Mouse (Mus musculus): Measurements from ENCODE around the gene Pprc1. TPM values are rescaled to one million over a fixed set of nuclear protein-coding genes. Genes with fewer than 3 reads are reported as not detected.

Pprc1 gene
- total and polyA plus RNA-seq, 3 experiments: 27.8 to 135 (median 39.3) TPM

DNA sequence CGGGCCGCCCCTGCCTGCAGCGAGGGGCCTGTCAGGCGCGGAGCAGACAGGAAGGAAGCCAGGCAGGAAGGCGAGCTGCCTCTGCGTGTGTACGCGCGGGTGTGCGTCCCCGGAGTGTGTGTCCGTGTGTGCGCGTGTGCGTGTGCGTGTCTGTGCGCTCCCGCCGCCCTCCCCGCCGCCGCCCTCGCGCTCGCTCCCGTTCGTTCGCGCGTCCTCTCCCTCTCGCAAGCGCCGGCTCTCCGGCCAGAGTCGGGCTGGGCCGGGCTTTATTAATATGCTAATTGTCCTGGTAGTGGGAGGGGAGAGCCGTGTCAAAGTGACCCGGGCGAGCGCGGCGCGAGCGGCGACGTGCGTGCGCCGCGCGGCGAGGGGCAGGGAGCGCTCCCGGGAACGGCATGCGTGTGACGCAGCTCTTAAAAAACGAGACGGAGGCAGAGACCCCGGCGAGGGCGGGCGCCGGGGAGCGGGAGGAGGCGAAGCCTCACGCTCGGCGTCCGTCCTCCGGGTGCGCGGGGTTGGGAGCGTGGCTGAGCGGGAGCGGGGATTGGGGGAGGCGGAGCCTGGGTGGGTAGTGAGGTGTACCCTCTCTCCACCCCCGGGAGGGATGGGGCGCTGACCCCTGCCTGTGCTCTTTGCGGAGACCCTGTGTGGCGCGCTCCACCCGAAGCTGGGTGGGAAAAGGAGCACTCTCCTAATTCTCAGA lies 458 bp downstream of the Pprc1 start, which contains the start of gene Ldb1 (continued):
- TF ChIP-seq MYC (IDR thresholded peaks at IDR 0.05; ENCODE audit: low read depth, low read length) (peak; percentile 71; the same call in 1 of the 2 replicates), NRF1 (IDR thresholded peaks at IDR 0.05; ENCODE audit: insufficient read depth, low read depth, low read length, poor library complexity, severe bottlenecking) (peak; percentile 35; the same call in 1 of the 2 replicates), TBP (IDR thresholded peaks at IDR 0.05; ENCODE audit: low read depth, low read length) (no peak), E2F4 (IDR thresholded peaks at IDR 0.05; ENCODE audit: borderline replicate concordance, low read depth, low read length) (no peak), BHLHE40 (IDR thresholded peaks at IDR 0.05; ENCODE audit: borderline replicate concordance, low read depth, low read length) (no peak), SMC3 (IDR thresholded peaks at IDR 0.05; ENCODE audit: low read depth, low read length) (no peak), TCF12 (IDR thresholded peaks at IDR 0.05; ENCODE audit: low read depth, low read length) (peak; percentile 41; the same call in 1 of the 2 replicates), GABPA (IDR thresholded peaks at IDR 0.05; ENCODE audit: low read depth, low read length) (no peak), JUND (IDR thresholded peaks at IDR 0.05; ENCODE audit: low read depth, low read length) (no peak), CTCF (IDR thresholded peaks at IDR 0.05 in 2 of 3, conservative IDR thresholded peaks at IDR 0.05 in 1 of 3; ENCODE audit: control insufficient read depth in 1 of 3, insufficient read depth in 1 of 3, low read depth in 2 of 3, low read length in 3 of 3, poor library complexity in 1 of 3, severe bottlenecking in 1 of 3) (no peak), CHD1 (IDR thresholded peaks at IDR 0.05; ENCODE audit: low read depth, low read length) (0 out of 2 replicates have a peak, but pooled peaks have one; percentile 61), ETS1 (IDR thresholded peaks at IDR 0.05; ENCODE audit: low read depth, low read length) (no peak), GATA1 (IDR thresholded peaks at IDR 0.05; ENCODE audit: low read depth, low read length) (no peak), POLR2AphosphoS2 (IDR thresholded peaks at IDR 0.05; ENCODE audit: low read length) (peak; percentile 45; the same call in 1 of the 2 replicates), USF2 (IDR thresholded peaks at IDR 0.05; ENCODE audit: borderline replicate concordance in 1 of 2, insufficient read depth in 1 of 2, low read depth in 1 of 2, low read length in 2 of 2) (no peak), MYB (IDR thresholded peaks at IDR 0.05; ENCODE audit: low read depth, low read length) (no peak), KAT2A (conservative IDR thresholded peaks at IDR 0.05; ENCODE audit: low read depth, low read length) (no peak), USF1 (IDR thresholded peaks at IDR 0.05; ENCODE audit: low read depth, low read length) (peak; percentile 18; the same call in 1 of the 2 replicates), POLR2AphosphoS5 (IDR thresholded peaks at IDR 0.05; ENCODE audit: borderline replicate concordance, low read depth, low read length) (no peak; the same call in 1 of the 2 replicates), POLR2A (IDR thresholded peaks at IDR 0.05; ENCODE audit: control insufficient read depth in 1 of 2, insufficient read depth in 1 of 2, low read depth in 1 of 2, low read length in 2 of 2, poor library complexity in 1 of 2) (peak; percentile 61 to 82; a peak in 3 of 4 replicates)

DNA sequence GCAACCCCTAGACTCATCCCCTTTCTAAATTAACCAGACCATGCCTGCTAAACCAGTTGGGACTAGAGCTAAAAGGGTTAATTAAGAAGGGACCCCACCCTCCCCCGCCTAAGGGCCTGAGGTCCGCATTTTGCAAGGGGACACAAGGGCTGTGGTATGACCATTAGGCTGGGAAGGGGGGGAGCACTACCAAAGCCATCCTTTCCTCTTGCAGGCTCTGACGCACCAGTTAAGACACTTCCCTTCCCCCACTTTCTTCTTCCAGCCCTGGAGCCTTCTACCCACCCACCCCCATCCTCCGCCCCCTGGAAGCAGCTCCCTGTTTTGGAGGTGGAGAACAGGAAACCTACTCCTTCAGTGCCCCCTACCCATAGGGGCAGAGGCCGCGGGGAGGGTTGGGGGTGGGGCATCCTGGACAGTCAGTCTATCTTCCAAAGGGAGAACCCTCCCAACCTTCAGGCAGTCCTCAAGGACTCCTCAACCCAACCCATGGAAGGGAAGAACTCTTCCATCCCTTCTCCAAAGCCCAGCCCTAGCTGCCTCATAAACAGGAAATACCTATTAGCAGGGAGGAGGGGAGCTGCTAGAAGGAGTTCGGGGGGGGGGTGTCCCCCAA lies 1.1 kb downstream of the Pprc1 start:
- Histone ChIP-seq H3K36me3 (ENCODE audit: control insufficient read depth in 1 of 2, insufficient read depth in 2 of 2, low read length in 2 of 2) (peaks cover 0 to 37% of the 10 kb centered on the region in 2 experiments; a peak in 2 of 4 replicates), H3K4me1 (ENCODE audit: control insufficient read depth in 1 of 2, insufficient read depth in 2 of 2, low read length in 2 of 2) (peaks cover 22 to 48% of the 10 kb centered on the region in 2 experiments), H3K27me3 (ENCODE audit: control insufficient read depth in 1 of 2, insufficient read depth in 2 of 2, low read length in 2 of 2) (no peaks in the 10 kb centered on the region), H3K79me2 (ENCODE audit: control insufficient read depth, insufficient read depth, low read length, poor library complexity) (peaks cover 43% of the 10 kb centered on the region), H3K9ac (ENCODE audit: control insufficient read depth, low read depth, low read length, poor library complexity, severe bottlenecking) (peak overlapping the region; percentile 89), H3K27ac (ENCODE audit: control insufficient read depth, low read depth, low read length) (no peak overlapping the region; the same call in 1 of the 2 replicates), H3K9me3 (replicated peaks; ENCODE audit: insufficient read depth, low read length) (no peaks in the 10 kb centered on the region), H3K4me3 (ENCODE audit: control insufficient read depth in 1 of 2, insufficient read depth in 1 of 2, low read depth in 2 of 2, low read length in 2 of 2) (peak overlapping the region; percentile 76 to 95)
- no peak for TF ChIP-seq GABPA (IDR thresholded peaks at IDR 0.05; ENCODE audit: low read depth, low read length)
- no peak for TF ChIP-seq RCOR1 (IDR thresholded peaks at IDR 0.05; ENCODE audit: low read depth, low read length)
- 0 out of 2 replicates have a peak, but pooled peaks have one; percentile 20 for TF ChIP-seq CHD2 (IDR thresholded peaks at IDR 0.05; ENCODE audit: low read length)
- no peak for TF ChIP-seq TCF12 (IDR thresholded peaks at IDR 0.05; ENCODE audit: low read depth, low read length)
- TF ChIP-seq GATA1 (IDR thresholded peaks at IDR 0.05; ENCODE audit: low read depth, low read length): no peak
- no peak for TF ChIP-seq POLR2A (IDR thresholded peaks at IDR 0.05; ENCODE audit: control insufficient read depth in 1 of 2, insufficient read depth in 1 of 2, low read depth in 1 of 2, low read length in 2 of 2, poor library complexity in 1 of 2)
- no peak for TF ChIP-seq E2F4 (IDR thresholded peaks at IDR 0.05; ENCODE audit: borderline replicate concordance, low read depth, low read length)
- no peak for TF ChIP-seq ZMIZ1 (IDR thresholded peaks at IDR 0.05; ENCODE audit: low read depth, low read length)
- TF ChIP-seq POLR2AphosphoS5 (IDR thresholded peaks at IDR 0.05; ENCODE audit: borderline replicate concordance, low read depth, low read length): no peak
- TF ChIP-seq NRF1 (IDR thresholded peaks at IDR 0.05; ENCODE audit: insufficient read depth, low read depth, low read length, poor library complexity, severe bottlenecking): no peak
- no peak for TF ChIP-seq NELFE (IDR thresholded peaks at IDR 0.05; ENCODE audit: low read depth, low read length)
- TF ChIP-seq CTCF (IDR thresholded peaks at IDR 0.05 in 2 of 3, conservative IDR thresholded peaks at IDR 0.05 in 1 of 3; ENCODE audit: control insufficient read depth in 1 of 3, insufficient read depth in 1 of 3, low read depth in 2 of 3, low read length in 3 of 3, poor library complexity in 1 of 3, severe bottlenecking in 1 of 3): no peak
- no peak for TF ChIP-seq MYC (IDR thresholded peaks at IDR 0.05; ENCODE audit: low read depth, low read length)
- 0 out of 2 replicates have a peak, but pooled peaks have one; percentile 21 for TF ChIP-seq ELF1 (IDR thresholded peaks at IDR 0.05; ENCODE audit: low read depth, low read length)
- no peak for TF ChIP-seq USF1 (IDR thresholded peaks at IDR 0.05; ENCODE audit: low read depth, low read length)
- DNase-seq (ENCODE audit: low read depth, low spot score): peak; percentile 65
